Mouse (Mus musculus): Measurements from ENCODE around the gene Smyd2. TPM values are rescaled to one million over a fixed set of nuclear protein-coding genes. Genes with fewer than 3 reads are reported as not detected.

The Smyd2 gene
- total RNA-seq, 2 experiments from 2014 or later = 144 to 145 TPM

DNA sequence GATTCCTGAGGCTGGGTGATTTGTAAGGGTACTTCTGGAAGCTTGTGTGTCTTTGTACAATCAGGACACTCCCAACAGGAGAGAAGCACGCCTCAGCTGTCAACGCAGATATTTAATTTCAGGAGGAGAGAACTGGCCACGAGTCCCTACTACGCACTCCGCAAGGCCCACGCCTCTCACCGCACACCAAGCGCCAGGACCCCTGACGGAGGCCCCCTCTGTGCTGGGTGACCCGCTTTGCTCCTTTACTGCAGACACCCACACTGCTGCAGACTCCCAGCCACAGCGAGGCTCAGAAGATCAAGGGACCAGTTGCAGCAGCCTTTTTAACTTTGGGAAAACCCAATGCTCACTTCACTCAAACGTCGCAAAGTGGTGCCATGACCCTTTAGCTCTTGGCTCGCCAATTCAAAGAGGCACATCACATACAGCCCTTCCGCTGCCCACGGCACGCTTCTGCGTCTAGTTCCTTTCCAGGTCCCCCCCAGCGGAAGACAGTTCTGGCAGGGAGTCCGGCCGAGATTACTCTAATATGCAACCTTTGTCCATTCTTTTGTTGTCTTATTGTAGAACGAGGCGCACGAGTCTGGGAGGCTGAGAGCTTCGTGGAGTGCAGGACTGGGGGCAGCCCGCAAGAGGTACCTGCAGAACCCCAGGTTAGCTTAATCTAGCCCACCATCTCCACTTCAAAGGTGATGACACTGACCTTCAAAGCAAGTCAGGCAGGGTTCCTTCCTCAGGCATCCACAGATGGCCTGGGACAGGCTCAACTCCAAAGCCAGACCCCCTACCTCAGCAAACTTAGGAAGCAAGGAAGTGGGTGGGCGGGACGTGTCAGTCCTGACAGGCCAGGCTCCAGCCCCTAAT lies 1.2 kb downstream of the Smyd2 start:
- no peak for DNase-seq (ENCODE audit: low spot score in 2 of 2)

DNA sequence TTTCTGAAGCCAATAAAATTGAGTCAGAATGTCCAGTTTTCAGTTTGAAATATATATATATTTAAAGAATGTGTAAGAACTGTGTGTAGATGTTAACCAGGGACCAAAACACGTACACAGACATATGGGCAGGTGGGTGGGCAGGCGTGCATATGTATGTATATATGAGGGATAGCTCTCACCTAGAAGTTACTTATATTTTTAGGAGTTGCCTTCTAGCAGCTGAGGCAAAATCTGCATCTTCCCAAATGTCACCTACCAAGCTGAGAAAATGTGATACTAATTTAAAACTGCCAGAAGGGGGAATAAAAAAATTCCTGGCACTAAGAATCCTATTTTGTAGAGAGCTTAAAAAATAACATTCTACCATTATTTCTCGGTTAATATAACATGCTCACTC lies 2.4 kb downstream of the Smyd2 start:
- DNase-seq (ENCODE audit: low spot score in 2 of 2) = no peak

DNA sequence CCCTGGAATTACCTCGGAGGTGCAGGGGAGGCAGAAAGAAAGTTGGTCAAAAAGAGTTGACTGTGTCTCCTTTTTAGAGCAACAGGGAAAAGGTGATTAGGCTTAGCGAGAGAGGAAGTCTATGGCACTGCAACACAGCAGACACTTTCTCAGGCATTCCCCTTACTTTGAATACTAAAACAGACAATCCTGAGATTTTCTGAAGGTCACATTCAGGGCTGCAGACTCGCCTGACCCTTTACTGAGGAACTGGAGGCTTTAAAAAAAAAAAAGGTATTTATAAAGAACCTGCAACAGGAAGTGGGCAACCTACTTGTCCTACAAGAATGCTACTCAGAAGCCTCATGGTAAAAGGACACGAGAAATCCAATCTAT lies 5.0 kb downstream of the Smyd2 start:
- no peak for DNase-seq (ENCODE audit: low spot score in 2 of 2)

DNA sequence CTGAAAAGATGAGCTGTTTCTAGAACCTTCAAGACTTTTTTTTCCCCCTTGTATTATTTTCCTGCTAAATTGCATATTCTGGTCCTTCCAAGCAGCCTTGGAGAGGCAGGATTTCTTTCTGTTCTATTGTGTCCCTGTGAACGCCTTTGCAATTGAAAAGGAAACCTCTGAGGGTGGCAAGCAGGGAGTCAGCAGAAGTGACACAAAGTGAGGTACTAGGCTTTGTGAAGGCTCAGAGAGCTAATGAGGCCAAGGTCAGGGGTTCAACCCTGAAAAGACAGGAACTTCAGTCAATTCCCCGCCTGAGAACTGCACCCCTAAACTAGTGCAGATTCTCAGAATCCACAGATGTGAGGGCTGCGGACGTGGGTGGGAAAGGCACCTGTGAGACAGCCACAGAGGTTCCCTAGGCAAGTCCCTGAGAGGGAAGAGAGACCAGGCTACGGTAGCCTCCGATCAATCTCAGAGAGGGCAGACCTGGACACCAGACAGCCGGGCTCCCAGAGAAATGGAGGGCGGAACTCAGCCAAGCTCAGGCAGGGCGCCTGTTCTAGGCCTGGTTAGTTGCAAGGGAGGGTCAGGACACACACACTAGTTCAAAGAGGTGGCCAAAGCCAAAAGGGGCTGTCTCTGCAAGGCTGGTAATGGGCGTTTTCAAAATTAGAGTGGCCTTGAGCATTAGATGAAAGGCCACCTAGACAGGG lies 5.6 kb downstream of the Smyd2 start:
- no peak for DNase-seq (ENCODE audit: low spot score in 2 of 2)

DNA sequence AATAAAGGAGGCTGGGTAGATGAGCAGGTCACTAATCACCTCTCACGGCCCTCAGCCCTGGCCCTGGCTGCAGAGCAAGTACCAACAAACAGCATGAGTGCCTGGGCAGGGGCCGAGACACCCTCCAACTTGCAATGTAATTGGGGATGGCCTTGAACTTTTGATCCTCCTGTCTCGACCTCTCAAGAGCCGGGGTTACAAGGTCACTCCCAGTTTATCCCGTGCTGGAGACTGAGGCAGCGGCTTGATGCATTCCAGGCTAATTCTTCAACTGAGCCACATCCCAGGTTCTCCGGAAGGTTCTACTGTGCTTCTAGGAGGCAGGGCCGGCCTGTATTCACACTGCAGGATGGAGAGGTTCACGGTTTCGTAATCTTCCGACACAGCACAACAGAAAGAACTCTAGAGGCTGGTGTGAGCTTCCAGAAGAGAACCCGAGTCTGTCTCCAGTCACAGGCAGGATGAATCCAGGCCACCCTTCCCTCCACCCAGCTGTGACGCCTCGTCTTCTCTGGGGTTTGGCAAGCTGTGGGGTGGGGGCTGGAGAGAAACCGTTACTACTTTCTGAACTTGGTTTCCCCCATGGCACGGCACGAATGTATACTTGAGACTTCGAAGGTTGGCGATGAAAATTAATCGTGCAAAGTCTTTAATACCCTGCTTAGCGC lies 8.9 kb downstream of the Smyd2 start:
- no peak for DNase-seq (ENCODE audit: low spot score in 2 of 2)

DNA sequence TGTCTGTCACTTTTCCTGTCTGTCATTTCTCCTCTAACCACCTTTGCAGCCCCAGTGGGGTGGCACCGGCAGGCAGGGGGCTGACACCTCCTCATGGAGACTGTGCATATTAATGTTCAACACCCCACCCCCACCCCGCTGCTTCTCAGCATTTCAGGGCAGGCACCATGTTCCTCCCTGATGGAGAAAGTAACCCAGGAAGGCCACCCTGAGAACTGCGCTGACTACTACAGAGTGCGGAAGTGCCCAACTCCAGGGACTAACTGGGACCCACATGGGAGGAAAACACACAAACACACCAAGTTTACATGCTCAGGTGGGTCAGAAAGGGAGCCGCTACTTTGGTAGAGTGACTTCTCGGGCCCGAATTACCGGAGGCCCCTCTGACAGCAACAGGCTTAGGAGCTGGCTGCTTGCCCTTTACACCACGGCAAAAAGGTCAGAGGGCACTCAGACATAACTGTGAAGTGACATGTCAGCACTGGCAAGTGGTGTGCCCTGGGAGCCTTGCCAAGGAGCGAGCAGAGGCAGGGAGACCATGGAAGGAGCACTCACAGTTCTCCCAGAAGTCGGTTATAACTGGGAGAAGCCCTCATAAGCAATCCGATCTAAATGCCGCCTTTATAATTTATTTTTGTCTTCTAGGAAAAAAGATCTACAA lies 11.3 kb downstream of the Smyd2 start:
- DNase-seq (ENCODE audit: low spot score in 2 of 2) = peak in 1 of 2 experiments; percentile 62

DNA sequence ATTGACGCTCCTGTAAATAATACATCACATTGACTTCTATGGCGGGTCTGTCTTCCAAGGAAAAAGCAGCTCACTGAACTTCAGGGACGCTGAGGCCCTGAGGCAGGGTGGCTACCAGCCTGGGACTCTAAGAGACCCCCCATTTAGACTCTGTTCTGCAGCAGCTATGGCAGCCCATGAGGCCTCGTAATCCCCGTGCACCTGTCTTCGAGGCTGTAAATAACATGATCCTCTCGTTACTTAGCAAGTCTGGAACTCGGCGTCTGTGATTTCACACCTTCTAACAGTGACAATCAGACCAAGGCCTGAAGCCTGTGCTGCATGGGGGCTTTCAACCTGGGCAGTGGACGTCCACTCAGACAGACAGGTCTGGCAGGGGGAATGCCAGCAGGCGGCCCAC lies 19.0 kb downstream of the Smyd2 start:
- no peak for DNase-seq (ENCODE audit: low spot score in 2 of 2)

DNA sequence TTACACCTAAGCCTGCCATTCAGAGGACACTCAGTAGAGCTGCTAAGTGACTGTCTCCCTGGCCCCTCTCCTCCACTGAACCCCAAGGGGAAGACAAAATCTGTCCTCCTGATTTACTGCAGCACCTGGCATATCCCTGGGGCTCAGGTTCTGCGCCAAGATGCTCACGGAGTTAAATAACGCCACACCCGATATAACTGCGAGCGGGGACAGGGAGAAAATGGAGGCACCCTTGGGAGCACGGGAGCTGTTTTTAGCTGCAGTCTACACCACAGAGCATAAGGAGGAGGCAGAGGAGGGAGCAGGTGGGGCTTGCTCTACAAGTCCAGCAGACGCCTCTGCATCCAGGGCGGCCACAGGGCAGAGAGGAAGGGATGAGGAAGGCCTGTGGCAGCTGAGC lies 19.8 kb downstream of the Smyd2 start:
- DNase-seq (ENCODE audit: low spot score in 2 of 2) = no peak

DNA sequence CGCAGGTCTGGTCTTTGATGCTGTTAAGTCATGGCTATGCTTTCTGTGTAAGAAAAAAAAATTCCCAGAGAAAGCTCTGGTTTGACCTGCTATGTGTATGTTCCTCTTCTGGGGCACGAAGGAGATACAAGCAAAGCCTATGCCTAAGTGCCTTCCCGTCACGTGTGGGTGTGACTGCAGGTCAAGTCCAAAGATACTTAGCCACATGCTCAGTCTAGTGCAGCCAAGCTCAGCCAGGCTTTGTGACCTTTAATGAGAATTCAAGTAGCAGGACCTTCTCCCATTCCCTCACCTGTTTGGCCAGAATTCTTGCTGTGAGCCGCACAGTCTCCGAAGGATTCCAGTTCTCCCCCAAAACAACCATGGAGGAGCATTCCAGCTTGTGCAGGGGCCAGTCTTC lies 22.6 kb downstream of the Smyd2 start:
- no peak for DNase-seq (ENCODE audit: low spot score in 2 of 2)

DNA sequence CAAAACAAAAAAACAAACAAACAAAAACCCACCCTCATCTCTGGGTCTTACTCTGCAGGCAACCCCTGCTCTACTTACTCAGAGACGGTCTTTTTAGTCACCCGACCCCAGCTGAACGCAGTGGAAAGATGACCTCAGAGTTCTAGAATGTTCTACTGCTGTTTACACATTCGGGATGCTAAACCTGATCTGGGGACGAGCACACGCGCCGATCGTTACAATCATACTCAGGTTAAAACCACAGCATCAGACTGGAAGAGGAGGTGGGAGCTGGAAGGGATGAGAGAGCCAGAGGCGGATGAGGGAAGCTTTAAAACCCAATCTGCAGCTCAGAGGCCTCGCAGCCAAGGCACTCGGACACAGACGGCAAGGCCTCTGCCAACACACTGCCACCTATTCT lies 23.5 kb downstream of the Smyd2 start:
- no peak for DNase-seq (ENCODE audit: low spot score in 2 of 2)

DNA sequence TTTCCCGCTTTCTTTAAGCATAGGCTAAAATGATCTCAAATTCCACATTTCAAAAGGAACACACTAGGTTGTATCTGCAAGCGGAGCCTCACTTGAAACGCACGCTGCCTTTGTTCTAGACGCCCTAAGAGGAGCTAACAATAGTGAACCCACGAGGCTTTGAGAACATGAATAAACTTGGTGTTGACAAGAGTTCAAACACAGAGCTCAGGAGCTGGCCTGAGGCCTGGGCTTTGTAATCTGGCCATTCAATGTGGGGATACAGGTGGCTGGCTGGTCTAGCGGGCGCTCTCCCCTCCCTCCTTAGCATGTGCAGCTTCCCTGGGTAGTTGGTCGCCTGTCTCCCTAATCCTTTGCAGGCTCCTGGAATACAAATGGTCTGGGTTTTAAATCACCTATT lies 24.3 kb downstream of the Smyd2 start:
- no peak for DNase-seq (ENCODE audit: low spot score in 2 of 2)

DNA sequence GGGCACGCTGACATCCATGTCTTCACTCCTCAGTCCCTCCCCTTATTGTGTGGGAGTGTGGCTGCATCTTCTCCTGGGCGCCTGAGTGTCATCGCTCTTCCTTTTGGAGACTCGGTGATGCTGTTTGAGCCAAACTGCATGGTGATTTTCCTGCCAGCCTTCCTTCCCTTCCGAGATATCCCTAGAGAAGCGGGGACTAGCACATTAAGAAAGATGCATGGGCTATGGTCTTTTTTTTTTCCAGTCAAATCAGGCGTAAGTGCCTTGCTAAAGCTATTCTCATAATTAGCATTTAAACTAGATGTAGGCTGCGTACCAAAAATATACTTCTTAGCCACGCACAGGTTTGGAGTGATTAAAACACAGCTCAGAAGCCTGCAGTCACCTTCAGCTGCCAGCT lies 28.0 kb downstream of the Smyd2 start:
- DNase-seq (ENCODE audit: low spot score in 2 of 2) = no peak

DNA sequence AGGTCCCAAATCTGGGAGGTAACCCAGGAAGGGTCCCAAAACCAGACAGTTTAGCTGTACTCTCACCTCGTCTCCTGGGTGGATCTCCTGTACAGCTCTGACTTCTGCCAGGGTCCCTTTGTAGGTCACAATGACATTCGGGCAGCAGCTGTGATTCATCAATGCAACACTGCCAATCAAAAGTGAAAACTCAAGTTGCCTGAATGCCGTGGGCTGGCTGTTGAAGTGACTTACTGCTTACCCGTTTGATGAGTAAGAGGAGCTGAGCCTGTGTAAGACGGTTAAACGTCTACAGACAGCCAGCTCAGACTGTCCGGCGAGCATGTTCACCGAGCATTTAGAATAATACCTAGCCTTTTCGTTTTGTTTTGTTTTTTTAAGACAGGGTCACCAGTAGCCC lies 33.4 kb downstream of the Smyd2 start:
- no peak for DNase-seq (ENCODE audit: low spot score in 2 of 2)

DNA sequence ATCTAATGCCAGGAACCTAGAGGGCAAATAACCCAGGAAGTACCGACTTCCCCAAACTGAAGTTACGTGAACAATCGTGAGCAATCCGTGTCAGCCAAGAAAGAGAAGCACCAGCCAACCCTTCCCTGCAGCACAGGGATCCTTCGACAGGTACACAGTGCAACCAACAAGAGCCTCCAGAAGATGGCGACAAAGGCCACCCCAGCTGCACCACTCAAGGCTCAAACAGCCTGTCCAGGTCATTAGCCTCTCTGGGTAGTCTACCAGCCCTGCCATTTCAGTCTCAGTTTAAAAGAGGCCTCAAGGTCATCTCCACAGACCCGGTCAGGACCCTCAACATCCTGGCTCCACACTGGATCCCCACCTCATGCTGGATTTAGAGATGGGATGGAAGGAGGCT lies 34.6 kb downstream of the Smyd2 start:
- DNase-seq (ENCODE audit: low spot score in 2 of 2) = peak in 1 of 2 experiments; percentile 59

DNA sequence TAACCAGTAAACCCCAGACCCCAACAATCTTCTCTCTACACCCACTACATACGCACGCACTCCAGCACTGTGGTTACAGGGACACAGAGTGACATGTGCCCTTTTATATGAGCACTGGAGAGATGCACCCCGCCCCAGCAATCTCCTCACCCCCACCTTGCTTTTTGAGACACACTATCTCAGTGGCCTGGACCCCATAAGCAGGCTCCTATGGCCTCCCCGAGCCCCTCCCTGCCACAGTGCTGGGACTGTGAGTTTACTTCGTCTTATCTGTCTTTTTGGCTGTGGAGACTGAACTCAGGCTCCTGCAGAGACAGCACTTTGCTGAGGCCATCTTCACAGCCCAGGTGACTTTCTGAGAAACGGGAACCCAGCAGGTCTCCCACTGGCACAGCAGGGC lies 36.2 kb downstream of the Smyd2 start:
- no peak for DNase-seq (ENCODE audit: low spot score in 2 of 2)

DNA sequence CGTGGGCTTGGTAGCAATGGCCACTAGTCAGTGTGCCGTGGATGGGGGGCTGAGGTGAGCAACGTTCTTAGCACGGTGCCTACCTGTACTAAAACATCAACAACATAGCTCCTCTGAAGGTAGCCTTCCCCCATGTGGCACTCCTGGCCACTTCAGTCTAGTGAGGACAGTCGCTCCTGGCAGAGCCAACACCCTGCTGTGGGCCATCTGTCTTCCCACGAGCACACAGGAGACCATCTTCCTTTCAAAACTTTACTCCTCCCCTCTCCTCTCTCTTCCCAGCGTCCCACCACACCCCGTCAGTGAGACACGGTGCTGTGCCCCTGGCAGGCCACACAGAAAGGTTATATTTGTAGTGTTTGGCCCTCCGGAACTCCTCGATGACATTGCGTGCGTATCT lies 37.2 kb downstream of the Smyd2 start:
- no peak for DNase-seq (ENCODE audit: low spot score in 2 of 2)

DNA sequence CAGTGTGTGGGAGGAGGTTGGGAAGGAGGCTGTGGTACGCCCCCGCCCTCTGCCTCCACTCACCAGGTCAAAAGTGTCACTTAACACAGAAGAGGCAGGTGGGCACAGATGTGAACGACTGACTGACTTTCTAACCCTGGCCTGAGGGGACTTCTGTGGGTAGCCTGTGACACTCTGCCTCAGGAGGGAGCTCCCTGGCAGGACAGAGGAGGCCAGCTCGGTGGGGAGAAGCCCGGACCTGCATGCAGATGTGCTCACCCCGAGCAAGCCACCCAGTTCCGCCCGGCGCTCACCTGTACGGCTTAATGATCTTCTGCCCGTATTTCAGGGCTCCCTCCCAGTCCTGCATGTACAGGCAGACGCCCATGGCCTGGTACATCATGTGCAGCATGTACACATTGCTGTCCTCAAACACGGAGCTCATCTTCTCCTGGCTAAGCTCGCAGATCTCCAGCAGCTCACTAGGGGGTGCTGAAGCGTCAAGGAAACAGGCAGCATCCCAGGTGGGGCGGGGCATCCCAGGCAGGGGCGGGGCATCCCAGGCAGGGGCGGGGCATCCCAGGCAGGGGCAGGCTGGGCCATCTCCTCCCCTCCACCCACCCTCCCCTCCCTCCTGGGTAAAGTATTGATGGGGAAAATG lies 38.5 kb downstream of the Smyd2 start:
- DNase-seq (ENCODE audit: low spot score in 2 of 2) = peak; percentile 56 to 66

DNA sequence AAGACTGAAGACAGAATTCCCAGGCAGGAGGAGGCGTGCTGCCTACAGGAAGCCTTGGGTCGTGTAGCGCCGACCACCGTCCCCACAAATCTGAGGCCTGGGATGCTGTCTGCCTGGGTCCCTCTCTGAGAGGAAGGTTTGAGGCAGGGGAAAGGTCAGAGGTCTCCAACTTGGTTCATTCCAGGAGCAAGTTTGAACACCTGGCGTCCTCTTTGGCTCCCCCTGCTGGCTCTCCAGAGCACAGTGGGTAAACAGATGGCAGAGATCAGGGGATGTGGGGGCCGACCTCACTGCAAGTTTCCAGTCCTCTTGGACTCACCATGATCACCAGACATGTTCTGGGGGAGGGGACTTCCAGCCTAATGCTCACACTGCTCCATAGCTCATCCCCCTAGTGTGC lies 39.3 kb downstream of the Smyd2 start:
- DNase-seq (ENCODE audit: low spot score in 2 of 2) = peak in 1 of 2 experiments; percentile 54

DNA sequence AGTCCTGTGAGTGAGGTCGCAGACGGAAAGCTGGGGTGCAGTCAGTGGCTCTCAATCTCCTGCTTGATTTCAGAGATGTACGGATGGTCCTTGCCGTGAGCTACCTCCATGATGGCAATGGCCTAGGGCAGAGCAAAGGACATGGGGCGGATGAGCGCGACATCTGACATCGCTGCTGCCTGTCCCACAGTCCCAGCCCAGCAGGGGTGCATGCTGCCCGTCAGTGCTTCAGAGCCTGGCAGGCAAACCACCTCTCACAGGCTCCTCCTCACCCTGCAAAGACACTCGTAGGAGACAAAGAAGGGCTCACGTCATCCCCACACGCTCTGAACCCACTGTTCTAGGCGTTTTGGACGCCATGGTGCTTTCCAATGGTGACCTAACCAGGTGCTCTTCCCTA lies 41.4 kb downstream of the Smyd2 start:
- no peak for DNase-seq (ENCODE audit: low spot score in 2 of 2)

DNA sequence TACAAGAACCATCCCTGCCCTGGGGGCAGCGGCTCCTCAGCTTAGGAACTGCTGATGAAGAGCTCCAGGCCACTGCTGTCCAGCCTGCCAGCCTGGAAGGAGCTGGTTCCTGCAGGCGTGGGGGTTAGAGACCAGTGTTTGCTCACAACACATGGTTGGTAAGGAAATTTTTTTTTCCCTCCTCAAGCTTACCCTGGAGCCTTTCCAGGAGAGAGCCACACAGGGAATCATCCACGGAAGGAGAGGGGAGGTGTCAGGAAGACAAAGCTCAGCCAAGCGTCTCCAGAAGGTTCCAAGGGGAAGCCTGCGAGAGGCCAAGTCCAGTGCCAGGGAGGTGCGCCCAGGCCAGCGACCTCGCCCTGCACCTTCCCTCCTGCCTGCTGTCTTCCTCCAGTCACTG lies 42.2 kb downstream of the Smyd2 start:
- DNase-seq (ENCODE audit: low spot score in 2 of 2) = no peak

DNA sequence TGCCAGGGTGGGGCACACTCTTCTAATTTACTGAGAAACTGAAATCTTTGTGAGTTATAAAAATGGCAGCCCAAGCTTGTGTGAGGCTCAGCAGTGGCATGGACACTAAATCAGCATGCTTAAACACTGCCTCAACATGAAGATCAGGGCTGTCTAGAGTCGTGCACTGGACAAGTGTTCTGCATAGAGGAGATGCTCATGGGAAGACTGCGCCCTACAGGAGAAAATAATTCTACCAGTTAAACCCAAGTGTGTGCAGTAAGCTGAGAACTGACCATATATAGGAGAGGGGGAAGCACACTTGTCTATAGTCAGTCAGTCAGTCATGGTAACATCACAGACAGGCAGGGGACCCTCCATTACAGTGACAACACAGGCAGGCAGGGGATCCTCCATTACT lies 43.0 kb downstream of the Smyd2 start:
- no peak for DNase-seq (ENCODE audit: low spot score in 2 of 2)

Measured in gastrocnemius, postnatal 4 days (tissue).